8 mouse cellular contexts compared by ENCODE assay signal in the genomic region with DNA sequence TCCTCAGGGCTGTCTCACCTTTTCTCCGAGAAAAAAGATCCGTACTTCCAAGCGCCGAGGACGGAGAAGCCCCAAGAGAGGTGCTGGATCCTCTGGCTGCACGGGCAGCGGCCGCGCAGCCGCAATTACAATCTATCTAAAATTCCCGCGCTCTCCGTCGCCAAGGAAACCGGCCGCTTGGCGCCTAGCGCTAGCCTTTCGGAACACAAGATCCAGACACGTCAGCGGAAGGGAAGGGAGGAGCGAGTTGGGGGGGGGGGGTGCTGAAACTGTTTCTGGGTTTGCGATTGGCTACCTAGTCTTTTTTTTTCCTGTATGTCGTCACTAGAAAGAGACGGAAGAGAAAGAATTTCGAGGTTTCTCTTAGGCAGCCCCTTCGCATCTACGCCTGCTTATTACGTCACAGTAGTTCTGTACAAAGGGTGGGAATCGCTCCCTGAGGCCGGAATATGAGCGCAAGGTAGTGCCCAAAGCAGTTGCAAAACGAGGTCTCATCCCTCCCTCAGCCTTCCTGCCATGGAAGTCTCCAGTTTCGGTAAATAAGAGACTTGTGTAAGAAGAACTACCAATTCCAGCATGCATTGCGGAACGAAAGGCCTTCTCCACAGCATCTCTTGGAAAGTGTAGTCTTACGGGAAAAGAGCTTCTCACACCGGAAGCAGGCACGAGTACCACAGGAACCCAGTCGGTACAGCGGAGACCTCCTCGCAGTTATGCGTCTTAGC. TPM values are rescaled to one million over a fixed set of nuclear protein-coding genes. Genes with fewer than 3 reads are reported as not detected.
DNase-seq lines count a peak whose midpoint lies in the region; ATAC-seq lines count a peak whose summit lies in the region.

Gene Brca1, minus strand, starts transcription at position 205 of the 725 bp plus-strand sequence.
Gene Nbr1, plus strand, starts transcription at position 399 of the 725 bp plus-strand sequence.

- peak; percentile 99 for DNase-seq in adipocyte (ENCODE audit: low spot score)
- DNase-seq in embryo, embryonic 10 days (ENCODE audit: low spot score), result peak; percentile 98
- DNase-seq in gastrocnemius, postnatal 10 days, result peak; percentile 92
- peak; percentile 99 for DNase-seq in induced T-regulatory cell, adult 2 months (ENCODE audit: low read depth)
- DNase-seq in left cerebral cortex, adult 9 months (ENCODE audit: low spot score in 2 of 2), result peak; percentile 85 to 93
- DNase-seq in right cerebral cortex, postnatal 14 days, result peak; percentile 90
- DNase-seq in urinary bladder, postnatal 36 days (ENCODE audit: low spot score in 2 of 2), result peak; percentile 84 to 90

- peak; percentile 76 for ATAC-seq in megakaryocyte progenitor cell, adult 5-6 weeks (replicated peaks; ENCODE audit: poor library complexity)

RNA-seq across cellular contexts. Expression of gene Brca1, which starts in this region (rescaled TPM):
- 1 to 10 TPM; 1.9 to 4.6 TPM for total RNA-seq in gastrocnemius, postnatal 10 days (2021)
- 25.1 and 31.4 TPM in 2 replicates for total RNA-seq in megakaryocyte progenitor cell, adult 5-6 weeks (2015)
- total RNA-seq in megakaryocyte progenitor cell, adult 5-6 weeks (2017), result 36.0 and 47.2 TPM in 2 replicates

RNA-seq across cellular contexts. Expression of gene Nbr1, which starts in this region (rescaled TPM):
- 10 to 100 TPM; 73.1 to 81.8 TPM for total RNA-seq in gastrocnemius, postnatal 10 days (2021)
- 28.1 and 33.7 TPM in 2 replicates for total RNA-seq in megakaryocyte progenitor cell, adult 5-6 weeks (2015)
- 40.9 and 46.7 TPM in 2 replicates for total RNA-seq in megakaryocyte progenitor cell, adult 5-6 weeks (2017)

Comparison
In these comparisons a context has a peak if more than half of its experiments do, and no peak if none do; other contexts are left out.
1. Peak in every context shown above with its lines: DNase-seq and ATAC-seq.
2. RNA of gene Brca1 (total RNA-seq): 25.1 to 47.2 TPM in megakaryocyte progenitor cell, adult 5-6 weeks; 1.9 to 4.6 TPM in gastrocnemius, postnatal 10 days; every median in the first group is over 4 times any median in the second.